Mouse (Mus musculus) G1E (cell line): ENCODE measurements at regions not wholly inside any gene's neighbourhood (a gene's known extent, or its start where the extent isn't known, plus 50 kb on each side); places are given as distances from the start of the nearest gene placed in this dataset.

ENCODE experiments used
- CTCF ChIP-seq: IDR thresholded peaks from 2 replicates; pipeline ENCODE4 v1.5.1; 2012; ENCODE audit warnings: low read depth, low read length, inconsistent platforms, mixed read lengths
- GATA1 ChIP-seq: IDR thresholded peaks from 2 replicates; pipeline ENCODE4 v1.6.1; 2012; ENCODE audit warnings: borderline replicate concordance, low read length, inconsistent platforms, mixed read lengths
- TAL1 ChIP-seq: conservative IDR thresholded peaks from 2 replicates; pipeline ENCODE4 v1.6.1; 2012; ENCODE audit warnings: low read depth, low read length, inconsistent platforms, mixed read lengths

- TF ChIP-seq CTCF = no peak
- no peak for TF ChIP-seq TAL1
- no peak for TF ChIP-seq GATA1
Observed at GRCm38 (mm10) chr6:84429247-84429646, 164.5 kb downstream of the Cyp26b1 start.
